Mouse (Mus musculus) myocyte (in vitro differentiated cells): ENCODE measurements around the gene Dohh. TPM values are rescaled to one million over a fixed set of nuclear protein-coding genes. Genes with fewer than 3 reads are reported as not detected.

Experiments used
- H3K27me3 ChIP-seq: one replicate; pipeline ENCODE4 v1.6.1; 2011; ENCODE audit not compliant: control insufficient read depth, insufficient read depth, insufficient read length
- H3K36me3 ChIP-seq: one replicate; pipeline ENCODE4 v1.6.1; 2011; ENCODE audit not compliant: control insufficient read depth, insufficient read depth
- H3K4me2 ChIP-seq: one replicate; pipeline ENCODE4 v1.6.1; 2011; ENCODE audit warnings: low read depth, control low read depth
- H3K4me3 ChIP-seq: one replicate; pipeline ENCODE4 v1.5.1; 2011; ENCODE audit warnings: mild to moderate bottlenecking, control low read depth, moderate library complexity
- H3K79me2 ChIP-seq: one replicate; pipeline ENCODE4 v1.6.1; 2011; ENCODE audit not compliant: control insufficient read depth, insufficient read depth
- H3ac ChIP-seq: one replicate; pipeline ENCODE4 v1.6.1; 2011; ENCODE audit not compliant: control insufficient read depth, insufficient read length
- CEBPB ChIP-seq: IDR thresholded peaks from 2 replicates; pipeline ENCODE4 v1.6.1; 2011; ENCODE audit warnings: mild to moderate bottlenecking, moderate library complexity; ENCODE audit not compliant: poor library complexity, insufficient read depth, severe bottlenecking
- E2F4 ChIP-seq: IDR thresholded peaks from one replicate; pipeline ENCODE4 v1.6.1; 2011; ENCODE audit warnings: mild to moderate bottlenecking, control low read depth, moderate library complexity; ENCODE audit not compliant: insufficient read depth
- MAX ChIP-seq: IDR thresholded peaks from one replicate; pipeline ENCODE4 v1.6.1; 2011; ENCODE audit warnings: low read depth, mild to moderate bottlenecking, control low read depth
- MYOD1 ChIP-seq, 3 experiments: IDR thresholded peaks; one replicate each; pipeline ENCODE4 v1.6.1; 2011; ENCODE audit warnings: control low read depth in 2 of 3, low read depth in 2 of 3, mild to moderate bottlenecking in 2 of 3, moderate library complexity in 1 of 3; ENCODE audit not compliant: insufficient read length in 2 of 3, control insufficient read depth in 1 of 3
- MYOG ChIP-seq, 3 experiments: IDR thresholded peaks; one replicate each; pipeline ENCODE4 v1.6.1; 2011; ENCODE audit warnings: control low read depth in 2 of 3, low read depth in 2 of 3, mild to moderate bottlenecking in 2 of 3; ENCODE audit not compliant: insufficient read length in 2 of 3, control insufficient read depth in 1 of 3, insufficient read depth in 1 of 3
- POLR2A ChIP-seq: IDR thresholded peaks from one replicate; pipeline ENCODE4 v1.6.1; 2011; ENCODE audit warnings: low read depth, mild to moderate bottlenecking, control low read depth, moderate library complexity; ENCODE audit not compliant: insufficient read length
- POLR2AphosphoS2 ChIP-seq: IDR thresholded peaks from one replicate; pipeline ENCODE4 v1.6.1; 2011; ENCODE audit warnings: low read depth, control low read depth; ENCODE audit not compliant: insufficient read length
- REST ChIP-seq: IDR thresholded peaks from one replicate; pipeline ENCODE4 v1.6.1; 2011; ENCODE audit warnings: mild to moderate bottlenecking, control low read depth, moderate library complexity; ENCODE audit not compliant: insufficient read depth, insufficient read length
- SRF ChIP-seq: IDR thresholded peaks from one replicate; pipeline ENCODE4 v1.6.1; 2011; ENCODE audit warnings: low read depth; ENCODE audit not compliant: control insufficient read depth, insufficient read length
- TCF12 ChIP-seq: IDR thresholded peaks from one replicate; pipeline ENCODE4 v1.6.1; 2011; ENCODE audit warnings: mild to moderate bottlenecking, control low read depth; ENCODE audit not compliant: poor library complexity, insufficient read depth, severe bottlenecking
- TCF3 ChIP-seq: IDR thresholded peaks from one replicate; pipeline ENCODE4 v1.6.1; 2011; ENCODE audit warnings: low read depth, control low read depth; ENCODE audit not compliant: insufficient read length
- USF1 ChIP-seq: IDR thresholded peaks from one replicate; pipeline ENCODE4 v1.6.1; 2011; ENCODE audit warnings: low read depth, mild to moderate bottlenecking, control low read depth, moderate library complexity
- polyA plus RNA-seq: library from polyadenylated mRNA; unstranded; fragments of >200 nt; fragmentation: generic; extraction: Trizol; gene quantifications from one replicate; pipeline ENCODE4 v1.2.1, GENCODE M21; 2012; ENCODE audit warnings: missing spikeins

The Dohh gene
- polyA plus RNA-seq, 1 experiment, result 103 TPM

- no peak overlapping the region for H3K4me3 ChIP-seq
- no peaks in the 10 kb centered on the region for H3K79me2 ChIP-seq
- H3K4me2 ChIP-seq, result no peak overlapping the region
- H3ac ChIP-seq, result no peak overlapping the region
- TF ChIP-seq TCF3 (no peak), USF1 (no peak), MYOG (IDR thresholded peaks at IDR 0.05; ENCODE audit: control insufficient read depth in 1 of 3, insufficient read depth in 1 of 3, insufficient read length in 2 of 3, low read depth in 2 of 3) (peak in 1 of 3 experiments; percentile 63), E2F4 (no peak), CEBPB (no peak), SRF (no peak), MYOD1 (IDR thresholded peaks at IDR 0.05; ENCODE audit: control insufficient read depth in 1 of 3, insufficient read length in 2 of 3, low read depth in 2 of 3) (peak in 1 of 3 experiments; percentile 13), POLR2A (no peak)
- no peaks in the 10 kb centered on the region for H3K36me3 ChIP-seq
- peaks cover 12% of the 10 kb centered on the region for H3K27me3 ChIP-seq
Measured at GRCm38 (mm10) chr10:81341333-81341949, 42.8 kb upstream of the Dohh start.

GRCm38 (mm10) chr10:81342686-81343505, 41.3 kb upstream of the Dohh start, which contains the start of gene Gipc3:
Gipc3 (minus strand) TSS chr10:81343266.
- Histone ChIP-seq H3K4me3 (no peak within 1 kb of the TSS), H3K27me3 (peaks cover 12% of the 10 kb centered on the region)
- TF ChIP-seq POLR2A, result no peak
- TF ChIP-seq MYOG (IDR thresholded peaks at IDR 0.05; ENCODE audit: control insufficient read depth in 1 of 3, insufficient read depth in 1 of 3, insufficient read length in 2 of 3, low read depth in 2 of 3), result no peak
- no peak for TF ChIP-seq CEBPB
- TF ChIP-seq MYOD1 (IDR thresholded peaks at IDR 0.05; ENCODE audit: control insufficient read depth in 1 of 3, insufficient read length in 2 of 3, low read depth in 2 of 3), result peak in 1 of 3 experiments; percentile 1

DNA sequence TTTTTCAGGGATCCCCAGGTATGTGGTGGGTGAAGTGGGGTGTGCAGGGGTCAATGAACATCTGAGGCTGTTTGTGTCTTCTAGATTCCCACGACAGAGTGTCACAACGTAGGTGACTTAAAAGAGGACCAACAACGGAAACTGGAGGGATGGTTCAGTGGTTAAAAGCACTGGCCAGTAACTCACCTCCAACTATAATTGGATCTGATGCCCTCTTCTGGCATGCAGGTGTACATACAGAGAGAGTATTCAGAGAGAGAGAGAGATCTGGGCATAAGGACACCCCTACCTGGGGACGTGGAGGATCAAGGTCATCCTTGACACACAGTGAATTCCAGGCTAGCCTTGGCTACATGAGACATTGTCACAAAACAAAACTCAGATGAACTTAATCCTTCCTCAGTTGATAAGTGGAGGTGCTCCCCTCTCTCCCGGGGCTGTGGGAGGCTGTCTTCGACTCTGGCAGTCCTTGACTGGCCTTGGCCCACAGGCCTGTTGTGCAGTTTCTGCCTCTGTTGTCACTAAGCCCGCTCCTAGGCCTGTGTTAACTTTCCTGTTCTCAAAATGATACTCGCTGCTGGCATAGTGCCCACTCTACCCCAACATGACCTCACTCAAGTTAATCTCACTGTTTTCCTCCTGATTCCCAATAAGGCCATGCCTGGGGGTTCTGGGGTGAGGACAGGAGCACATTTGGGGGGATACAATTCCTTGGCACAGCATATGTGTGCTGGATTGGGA, 39.6 kb upstream of the Dohh start:
- Histone ChIP-seq H3K4me2 (no peak overlapping the region), H3ac (no peak overlapping the region), H3K36me3 (peaks cover 9% of the 10 kb centered on the region), H3K79me2 (no peaks in the 10 kb centered on the region), H3K27me3 (peaks cover 12% of the 10 kb centered on the region), H3K4me3 (no peak overlapping the region)
- TF ChIP-seq MYOD1 (IDR thresholded peaks at IDR 0.05; ENCODE audit: control insufficient read depth in 1 of 3, insufficient read length in 2 of 3, low read depth in 2 of 3), result no peak
- no peak for TF ChIP-seq TCF3
- TF ChIP-seq E2F4, result no peak
- TF ChIP-seq SRF, result no peak
- no peak for TF ChIP-seq MAX
- no peak for TF ChIP-seq POLR2AphosphoS2
- no peak for TF ChIP-seq USF1
- no peak for TF ChIP-seq TCF12
- TF ChIP-seq POLR2A, result no peak
- TF ChIP-seq REST, result no peak
- TF ChIP-seq CEBPB, result no peak
- no peak for TF ChIP-seq MYOG (IDR thresholded peaks at IDR 0.05; ENCODE audit: control insufficient read depth in 1 of 3, insufficient read depth in 1 of 3, insufficient read length in 2 of 3, low read depth in 2 of 3)

More at GRCm38 (mm10) chr10:81342686-81343505, 41.3 kb upstream of the Dohh start, which contains the start of gene Gipc3:
- H3K4me2 ChIP-seq, result peak within 1 kb of the TSS; percentile 36
- no peak within 1 kb of the TSS for H3ac ChIP-seq
- H3K36me3 ChIP-seq, result peaks cover 7% of the 10 kb centered on the region
- H3K79me2 ChIP-seq, result no peaks in the 10 kb centered on the region

- no peak for TF ChIP-seq REST
- peak; percentile 44 for TF ChIP-seq POLR2AphosphoS2
- H3ac ChIP-seq, result no peak overlapping the region
- H3K4me3 ChIP-seq, result no peak overlapping the region
- no peaks in the 10 kb centered on the region for H3K79me2 ChIP-seq
- H3K4me2 ChIP-seq, result no peak overlapping the region
- H3K27me3 ChIP-seq, result peaks cover 12% of the 10 kb centered on the region
- H3K36me3 ChIP-seq, result peaks cover 9% of the 10 kb centered on the region
Measured at GRCm38 (mm10) chr10:81345162-81345534, 39.1 kb upstream of the Dohh start.
